Mouse (Mus musculus) adrenal gland, postnatal 10 days (tissue): Measurements from ENCODE around the gene Vkorc1l1. TPM values are rescaled to one million over a fixed set of nuclear protein-coding genes. Genes with fewer than 3 reads are reported as not detected.

Source experiments
- DNase-seq: peaks from one replicate; pipeline ENCODE4 v3.0.0; 2021; ENCODE audit warnings: mixed read lengths
- total RNA-seq, 2 experiments: library from RNA; stranded (reverse); gene quantifications; 2 replicates each; pipeline ENCODE4 v1.2.3; 2021

Gene Vkorc1l1
- total RNA-seq, 2 experiments from 2014 or later = 29.5 to 30.4 TPM

DNA sequence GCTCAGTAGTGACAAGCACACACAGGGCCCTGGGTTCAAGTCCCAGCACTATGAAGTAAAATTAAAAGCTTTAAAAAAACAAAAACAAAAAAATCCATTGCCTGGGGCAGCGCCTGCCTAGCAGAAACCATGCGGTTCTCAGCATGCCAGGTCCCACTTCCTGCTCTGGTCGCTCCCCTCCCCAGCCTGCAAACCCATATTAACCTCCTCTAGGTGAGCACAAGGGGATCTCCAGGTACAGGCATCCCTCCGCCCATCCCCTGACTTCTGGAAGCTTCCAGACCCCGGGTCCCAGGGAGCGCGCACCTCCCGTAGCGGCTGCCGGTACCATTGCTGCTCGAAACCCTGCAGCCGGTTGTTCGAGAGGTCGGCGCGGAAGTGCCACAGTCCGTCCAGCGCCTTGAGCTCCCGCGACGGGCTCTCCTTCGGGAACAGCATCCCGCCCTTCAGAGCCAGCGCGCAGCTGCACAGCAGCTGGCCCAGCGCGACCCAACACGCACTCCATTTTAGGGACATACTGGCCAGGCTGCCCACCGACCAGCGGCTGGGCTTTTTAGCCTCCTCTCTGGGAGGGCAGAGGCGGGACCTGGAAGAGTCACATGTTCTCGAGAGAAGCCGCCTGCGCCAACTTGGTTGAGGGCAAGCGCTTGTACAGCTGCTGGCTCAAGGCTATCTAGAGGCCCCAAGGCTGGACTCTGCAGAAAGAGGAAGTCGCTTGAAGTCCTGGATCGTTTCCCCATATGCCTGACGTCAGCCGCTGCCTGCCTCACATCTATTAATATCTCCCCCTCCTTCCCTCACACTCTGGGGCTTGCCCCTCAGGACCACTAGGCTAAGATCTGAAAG is 60.8 kb downstream of the Vkorc1l1 start, which contains the start of gene Gusb:
TSS of gene Gusb (minus strand) at position 749 of the 846 bp plus-strand sequence.
- peak; percentile 89 for DNase-seq

GRCm38 (mm10) chr5:130003229-130003628 is 61.5 kb downstream of the Vkorc1l1 start:
- no peak for DNase-seq

DNA sequence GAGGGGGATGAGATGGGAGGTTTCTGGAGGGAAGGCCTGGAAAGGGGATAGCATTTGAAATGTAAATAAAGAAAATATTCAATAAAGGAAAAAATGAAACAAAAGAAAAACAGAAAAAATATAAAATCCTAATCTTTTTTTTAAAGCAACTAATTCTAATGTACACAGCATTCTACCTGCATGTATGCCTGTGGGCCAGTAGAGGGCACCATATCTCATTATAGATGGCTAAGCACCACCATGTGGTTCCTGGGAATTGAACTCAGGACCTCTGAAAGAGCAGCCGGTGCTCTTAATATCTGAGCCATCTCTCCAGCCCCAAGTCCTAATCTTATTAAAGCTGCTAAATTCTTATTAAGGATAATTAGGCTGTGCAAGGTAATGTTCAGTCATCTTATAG is 65.6 kb downstream of the Vkorc1l1 start:
- DNase-seq = no peak

DNA sequence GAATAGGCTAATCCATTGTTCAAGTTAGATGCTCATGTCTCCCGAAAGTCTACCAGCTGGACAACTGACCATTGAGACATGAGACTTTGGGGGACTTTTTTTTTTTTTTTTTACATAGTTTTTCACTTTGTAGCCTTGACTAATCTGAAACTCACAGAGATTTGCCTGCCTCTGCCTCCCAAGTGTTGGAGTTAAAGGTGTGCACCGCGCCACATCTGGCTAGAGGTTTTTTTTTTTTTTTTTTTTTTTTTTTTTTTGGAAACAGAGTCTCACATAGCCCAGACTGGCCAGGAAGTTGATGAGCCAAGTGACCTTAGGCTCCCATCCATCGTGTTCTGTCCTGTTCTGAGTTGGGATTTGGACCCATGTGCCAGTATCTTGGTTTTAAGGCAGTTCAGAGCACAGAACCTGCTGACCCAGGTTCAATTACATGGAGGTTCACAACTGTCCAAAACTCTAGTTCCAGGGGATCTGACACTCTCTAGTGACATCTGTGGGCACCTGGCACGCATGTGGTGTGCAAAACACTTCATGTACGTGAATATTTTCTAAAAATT is 66.3 kb downstream of the Vkorc1l1 start:
- no peak for DNase-seq

- no peak for DNase-seq
Measured at GRCm38 (mm10) chr5:130009784-130010183, 68.0 kb downstream of the Vkorc1l1 start.

DNA sequence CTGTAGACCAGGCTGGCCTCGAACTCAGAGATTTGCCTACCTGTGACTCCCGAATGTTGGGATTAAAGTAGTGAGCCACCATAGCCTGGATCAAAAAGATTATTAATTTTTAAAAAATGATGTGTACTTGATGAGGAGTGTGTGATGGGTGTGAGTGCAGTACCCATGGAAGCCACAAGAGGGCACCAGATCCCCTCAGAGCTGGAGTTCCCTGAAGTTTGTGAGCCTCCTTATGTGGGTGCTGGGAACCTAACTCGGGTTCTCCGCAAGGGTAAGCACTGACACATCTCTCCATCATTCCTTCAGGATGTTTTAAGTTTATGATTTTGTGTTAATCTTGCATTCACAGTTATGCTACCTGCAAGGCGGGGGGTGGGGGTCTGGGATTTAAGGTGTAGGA is 69.2 kb downstream of the Vkorc1l1 start:
- no peak for DNase-seq

DNA sequence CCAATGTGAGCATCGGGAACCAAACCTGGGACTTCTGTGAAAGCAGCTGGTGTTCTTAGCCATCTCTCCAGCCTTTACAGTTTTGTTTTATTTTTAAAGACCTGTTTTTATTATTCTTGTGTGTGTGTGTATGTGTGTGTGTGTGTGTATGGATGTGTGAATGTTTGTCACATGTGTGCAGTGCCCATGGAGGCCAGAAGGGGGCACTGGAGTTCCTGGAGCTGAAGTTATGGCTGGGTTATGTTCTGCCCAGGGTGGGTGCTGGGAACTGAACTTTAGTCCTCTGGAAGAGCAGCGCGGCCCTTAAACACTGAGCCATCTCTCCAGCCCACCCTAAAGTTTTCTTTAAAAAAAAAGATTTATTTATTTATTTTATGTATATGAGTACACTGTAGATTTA is 73.3 kb downstream of the Vkorc1l1 start:
- DNase-seq = no peak

DNA sequence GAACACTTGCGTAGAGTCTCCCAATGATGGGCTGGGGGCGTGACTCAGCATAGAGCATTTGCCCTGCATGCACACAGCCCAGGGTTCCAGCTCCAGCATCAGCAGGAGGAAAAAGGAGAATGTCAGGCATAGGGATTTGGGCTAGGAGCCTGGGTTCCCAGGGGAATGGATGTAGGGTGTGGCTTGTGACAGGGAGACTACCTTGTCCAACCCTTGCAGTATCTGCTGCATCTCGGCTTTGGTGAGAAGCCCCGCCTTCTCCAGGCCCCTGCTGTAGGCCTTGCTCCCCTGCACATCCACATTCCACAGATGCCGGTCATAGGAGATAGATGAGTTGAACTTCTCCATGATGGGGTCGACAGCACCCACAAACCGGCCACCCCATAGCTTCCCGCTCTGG is 77.7 kb downstream of the Vkorc1l1 start:
- no peak for DNase-seq

- DNase-seq = no peak
Measured at GRCm38 (mm10) chr5:130021361-130021966, 79.7 kb downstream of the Vkorc1l1 start.

GRCm38 (mm10) chr5:130022366-130022765 is 80.6 kb downstream of the Vkorc1l1 start:
- DNase-seq = no peak

DNA sequence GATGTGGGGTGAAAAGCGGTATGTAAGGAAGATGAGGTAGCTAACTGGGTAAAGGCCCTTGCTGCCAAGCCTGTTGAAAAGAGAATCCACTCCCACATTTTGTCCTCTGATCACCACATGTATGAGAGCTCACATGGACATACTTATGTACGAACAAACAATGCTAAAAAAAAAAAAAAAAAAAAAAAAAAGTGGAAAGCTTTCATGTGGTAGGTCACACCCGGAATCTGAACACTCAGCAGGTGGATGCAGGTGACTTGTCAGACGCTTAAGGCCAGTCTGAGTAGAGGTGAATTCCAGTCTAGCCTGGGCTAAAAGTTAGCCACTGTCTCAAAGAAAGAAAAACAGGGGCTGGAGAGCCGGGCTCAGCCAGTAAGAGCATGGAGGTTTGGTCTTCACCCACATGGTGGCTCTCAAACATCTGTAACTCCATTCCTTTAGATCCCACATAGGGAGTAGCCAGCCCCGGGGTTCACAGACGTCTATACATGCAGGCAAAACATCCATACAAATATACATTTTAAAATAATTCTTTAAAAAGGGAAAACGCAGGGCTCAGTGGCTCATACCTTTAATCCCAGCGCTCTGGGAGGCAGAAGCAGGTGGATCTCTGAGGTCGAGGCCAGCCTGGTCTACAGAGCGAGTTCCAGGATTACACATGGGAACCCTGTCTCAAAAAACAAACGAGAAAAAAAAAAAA is 81.4 kb downstream of the Vkorc1l1 start:
- DNase-seq = no peak

- peak; percentile 93 for DNase-seq
Measured at GRCm38 (mm10) chr5:130023767-130024539, 82.2 kb downstream of the Vkorc1l1 start.

- DNase-seq = no peak
Measured at GRCm38 (mm10) chr5:130027134-130027533, 85.4 kb downstream of the Vkorc1l1 start.

DNA sequence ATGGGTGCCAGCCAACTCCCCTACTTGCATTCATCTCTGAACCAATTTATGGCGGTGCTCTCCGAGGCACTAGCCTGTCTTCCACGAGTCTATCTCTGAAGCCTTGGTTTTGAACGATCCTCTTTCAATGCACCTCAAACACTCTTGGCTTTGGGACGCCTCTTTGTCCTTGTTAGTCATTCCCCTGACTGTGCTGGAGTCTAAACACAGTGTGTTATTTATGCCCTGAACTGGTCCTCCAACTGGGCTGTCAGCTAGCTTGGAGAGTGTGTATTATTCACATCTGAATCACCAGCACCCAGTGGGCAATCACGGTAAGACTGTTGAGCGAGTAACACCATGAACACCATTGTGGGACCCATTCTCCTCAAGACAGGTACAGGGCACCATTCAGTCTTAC is 85.9 kb downstream of the Vkorc1l1 start:
- peak; percentile 48 for DNase-seq

DNA sequence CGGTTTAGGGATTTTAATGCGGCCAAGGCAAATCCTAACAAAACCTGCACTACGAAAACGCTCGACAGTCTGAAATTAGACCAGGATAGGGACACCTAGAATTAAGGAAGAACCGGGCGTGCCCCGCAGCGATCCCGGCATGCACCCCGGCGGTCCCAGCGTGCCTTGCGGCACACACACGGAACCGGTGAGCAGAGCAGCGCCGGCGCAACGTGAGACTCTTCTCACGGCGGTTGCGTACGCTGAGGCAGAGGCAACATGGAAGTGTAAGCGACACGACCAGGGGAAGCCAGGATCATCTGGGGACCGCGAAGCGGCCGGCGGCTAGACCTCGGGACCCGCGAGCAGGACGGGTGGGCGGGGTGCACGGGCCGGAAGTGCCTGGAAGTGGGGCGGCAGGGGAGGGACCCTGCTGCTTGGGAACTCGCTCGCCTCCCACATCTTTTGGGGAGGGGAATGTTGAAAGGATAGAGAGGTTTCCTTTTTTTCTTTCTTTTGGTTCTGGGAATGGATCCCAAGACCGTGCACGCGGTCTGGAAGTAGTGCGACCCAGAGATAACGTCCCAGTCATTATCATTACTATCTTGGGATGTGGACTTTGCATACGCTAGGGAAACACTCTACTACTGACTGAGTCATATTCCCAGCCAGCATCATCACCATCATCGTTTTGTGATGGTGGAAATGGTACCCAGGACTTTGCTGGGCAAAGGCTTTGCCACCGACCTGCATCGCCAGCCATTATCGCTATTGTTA is 87.5 kb downstream of the Vkorc1l1 start, which contains the start of the genes Asl and Crcp:
TSS of gene Asl (minus strand) at position 106 of the 756 bp plus-strand sequence.
TSS of gene Crcp (plus strand) at position 149 of the 756 bp plus-strand sequence.
- peak; percentile 93 for DNase-seq

- DNase-seq = peak; percentile 69
Measured at GRCm38 (mm10) chr5:130031410-130032390, 89.9 kb downstream of the Vkorc1l1 start.

DNA sequence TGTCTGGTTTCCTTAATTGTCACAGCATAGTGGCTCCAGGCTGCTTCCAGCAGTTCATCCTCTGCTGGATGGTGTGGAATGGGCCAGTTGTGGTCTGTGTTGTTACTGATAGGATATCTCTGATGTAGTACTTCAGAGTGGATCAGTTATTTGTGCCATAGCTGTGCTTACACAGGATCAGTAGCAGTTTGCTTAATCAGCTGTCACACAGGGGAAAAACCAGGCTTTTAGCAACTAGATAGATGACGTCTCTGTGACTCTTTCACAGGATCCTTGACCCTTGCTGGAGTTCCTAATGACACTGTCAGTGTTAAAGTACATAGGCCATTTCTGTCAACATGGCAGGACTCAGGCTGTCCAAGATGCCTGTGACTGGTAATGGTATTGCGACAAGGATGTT is 92.1 kb downstream of the Vkorc1l1 start:
- DNase-seq = no peak
